Mouse (Mus musculus) monocyte, adult 2 months (primary cell): ENCODE results near the gene Pigh.

Source experiments
- DNase-seq, 2 experiments: peaks; one replicate each; pipeline ENCODE4 v3.0.0; 2022; ENCODE audit warnings: low spot score in 2 of 2, low read depth in 1 of 2

The Pigh gene

DNA sequence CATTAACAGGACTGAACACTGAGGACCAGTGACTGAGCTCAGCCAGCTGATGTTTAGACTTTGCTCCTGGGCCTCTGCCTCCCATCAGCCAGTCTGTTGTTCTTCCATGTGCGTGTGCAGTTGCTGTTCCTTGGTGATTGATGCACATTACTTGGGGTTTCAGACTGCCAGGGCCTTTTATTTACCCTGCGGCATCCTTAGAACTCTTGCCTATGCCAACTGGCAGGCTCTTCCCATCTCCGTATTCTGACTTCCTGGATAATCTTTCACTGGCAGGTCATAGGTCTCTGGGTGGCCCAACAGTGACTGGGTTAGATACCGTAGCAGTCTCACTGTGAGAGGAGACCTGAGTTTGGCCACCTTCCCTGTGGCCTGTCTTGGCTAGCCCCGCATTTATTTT is 21.9 kb downstream of the Pigh start:
- no peak for DNase-seq

- DNase-seq, result no peak
Observed at GRCm38 (mm10) chr12:79066431-79066830, 23.0 kb downstream of the Pigh start.

DNA sequence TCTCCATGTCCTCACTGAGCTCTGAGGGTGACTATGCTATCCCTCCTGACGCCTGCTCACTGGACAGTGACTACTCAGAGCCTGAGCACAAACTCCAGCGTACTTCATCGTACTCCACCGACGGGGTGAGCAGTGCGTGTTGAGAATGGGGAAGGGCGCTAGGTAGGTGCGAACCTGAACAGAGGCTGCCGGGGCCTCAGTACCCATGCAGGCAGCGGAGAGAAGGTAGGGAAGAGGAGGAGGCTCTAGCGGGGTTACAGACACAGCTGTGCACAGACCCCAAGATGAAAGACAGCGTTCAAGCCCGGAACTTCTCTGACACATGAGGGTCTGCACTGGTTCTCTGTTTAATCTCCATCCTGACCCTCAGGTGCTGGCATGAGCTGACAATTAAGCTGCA is 25.0 kb downstream of the Pigh start:
- no peak for DNase-seq

DNA sequence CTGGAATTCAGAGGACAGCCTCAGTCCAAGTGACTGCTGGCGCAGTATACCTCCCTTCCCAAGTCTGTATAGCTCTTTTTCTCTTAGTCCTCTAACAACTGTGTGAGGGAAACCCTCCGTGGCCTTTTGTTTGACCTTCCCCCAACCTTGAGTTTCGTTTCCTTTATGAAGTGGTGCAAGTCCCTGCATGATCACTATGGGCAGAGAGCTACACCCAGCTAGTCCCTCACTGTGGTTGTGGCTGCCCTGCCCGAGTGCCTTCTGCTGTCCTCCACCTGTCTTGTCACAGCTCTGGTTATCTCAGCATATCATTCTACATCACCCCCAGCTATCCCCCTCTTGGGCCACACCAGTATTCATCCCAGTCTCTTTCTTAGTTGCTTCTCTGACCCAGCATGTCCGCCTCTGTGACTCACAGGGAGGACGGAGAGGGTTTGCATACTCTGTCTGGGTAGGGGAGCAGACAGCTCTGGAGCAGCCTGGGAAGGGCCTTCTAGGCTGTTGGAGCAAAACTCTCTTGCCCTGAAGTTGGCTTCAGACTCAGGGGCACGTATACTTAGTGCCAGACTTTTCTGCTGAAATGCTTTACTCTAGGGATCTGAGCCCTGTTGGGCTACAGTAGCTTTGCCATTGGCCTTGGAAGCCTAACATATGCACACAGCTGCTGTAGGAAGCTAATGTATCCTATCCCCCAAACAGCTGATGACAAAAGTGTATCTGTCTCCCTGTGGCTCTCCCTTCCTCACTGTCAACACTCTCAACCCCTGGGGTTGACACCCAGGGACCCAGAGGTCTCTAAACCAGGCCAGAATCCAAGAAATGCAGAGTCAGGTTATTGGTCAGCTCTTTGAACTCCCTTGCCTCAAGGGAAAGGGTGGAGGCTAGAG is 28.4 kb downstream of the Pigh start:
- DNase-seq, result peak; percentile 44 to 59

- no peak for DNase-seq
Observed at GRCm38 (mm10) chr12:79060134-79060533, 29.3 kb downstream of the Pigh start.

DNA sequence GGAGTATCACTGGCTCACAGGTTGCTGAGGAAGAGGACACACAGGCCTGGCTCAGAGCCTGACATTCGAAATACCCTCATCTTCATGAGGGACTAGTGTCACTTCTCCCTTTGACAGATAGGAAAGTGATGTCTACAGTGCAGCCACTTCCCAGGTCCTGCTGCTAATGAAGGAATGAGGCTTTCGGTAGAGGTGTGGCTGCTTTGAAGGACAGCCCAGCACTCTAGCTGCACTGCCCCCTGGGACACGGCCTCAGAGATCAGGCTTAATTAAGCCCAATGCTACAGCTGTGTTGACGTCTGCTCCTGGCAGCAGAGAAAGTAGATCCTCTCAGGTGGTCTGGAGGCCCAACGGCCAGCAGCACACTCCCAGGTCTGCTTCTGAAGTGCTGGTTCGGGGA is 29.9 kb downstream of the Pigh start:
- DNase-seq, result no peak

- DNase-seq, result no peak
Observed at GRCm38 (mm10) chr12:79055276-79055675, 34.2 kb downstream of the Pigh start.

DNA sequence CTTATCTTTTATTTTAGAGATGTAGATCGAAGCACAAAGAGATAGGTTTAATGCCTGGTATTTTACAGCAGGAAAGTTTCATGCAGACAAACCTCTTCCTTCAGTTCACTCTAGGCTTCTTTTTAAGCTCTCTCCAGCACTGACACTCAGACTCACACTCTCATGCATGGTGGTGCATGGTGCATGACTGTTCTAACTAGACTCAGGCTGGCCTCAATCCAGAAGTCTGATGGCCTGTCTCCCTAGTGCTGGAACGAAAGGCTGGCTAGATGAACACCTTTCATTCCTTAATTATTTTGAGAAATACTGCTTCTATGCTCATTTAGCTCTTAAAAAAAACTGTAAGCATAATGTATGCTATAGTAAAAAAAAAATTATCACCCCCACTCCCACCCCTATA is 37.4 kb downstream of the Pigh start:
- DNase-seq, result no peak

DNA sequence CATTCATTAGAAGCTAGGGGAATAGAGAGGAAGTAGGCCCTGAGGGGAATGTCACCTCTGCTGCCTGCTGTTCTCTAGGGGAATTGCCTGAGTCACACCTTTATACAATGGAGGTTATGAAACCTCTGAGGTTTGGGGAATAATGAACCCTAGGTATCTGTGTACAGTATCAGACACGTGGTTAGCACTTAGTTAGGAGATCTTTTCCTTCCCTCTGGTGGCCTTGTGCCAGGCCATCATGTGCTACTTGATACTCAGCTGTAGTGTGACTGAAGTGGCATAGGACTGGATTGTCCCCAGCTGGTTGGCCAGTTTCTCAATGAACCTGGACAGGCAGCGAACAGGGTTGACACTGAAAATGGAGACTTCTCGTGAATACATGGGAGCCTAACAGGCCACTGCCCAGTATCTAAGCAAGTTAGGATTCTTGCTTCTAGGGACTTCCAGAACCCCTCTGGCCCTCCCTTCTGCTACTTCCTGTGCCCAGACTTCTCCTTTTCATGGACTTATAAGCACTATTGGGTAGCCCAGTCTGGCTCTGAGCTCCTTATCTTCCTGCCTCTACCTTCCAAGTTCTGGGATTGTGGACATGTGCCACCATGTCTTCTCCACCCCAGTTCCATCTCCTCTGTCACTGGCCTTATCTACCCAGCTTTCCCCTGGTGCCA is 38.8 kb downstream of the Pigh start:
- DNase-seq, result no peak

- DNase-seq, result no peak
Observed at GRCm38 (mm10) chr12:79049807-79050206, 39.6 kb downstream of the Pigh start.

DNA sequence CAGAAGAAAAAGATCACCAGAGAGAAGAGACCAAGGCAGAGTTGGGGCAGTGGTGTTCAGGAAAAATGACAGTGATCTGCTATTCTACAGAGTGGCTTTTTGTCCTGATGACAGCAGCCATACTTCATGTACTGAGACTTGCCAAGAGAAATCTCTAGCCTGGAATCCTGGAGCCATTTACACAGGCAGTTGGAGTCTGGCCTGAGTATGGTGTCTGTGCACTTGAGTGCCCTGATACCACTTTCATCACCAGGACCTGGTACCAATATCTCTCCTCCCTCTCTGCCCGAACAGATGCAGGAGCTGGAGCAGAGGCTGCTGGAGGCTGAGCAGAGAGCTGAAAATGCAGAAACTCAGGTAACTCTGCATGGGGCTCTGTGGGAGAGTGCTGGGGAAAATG is 40.6 kb downstream of the Pigh start:
- no peak for DNase-seq

DNA sequence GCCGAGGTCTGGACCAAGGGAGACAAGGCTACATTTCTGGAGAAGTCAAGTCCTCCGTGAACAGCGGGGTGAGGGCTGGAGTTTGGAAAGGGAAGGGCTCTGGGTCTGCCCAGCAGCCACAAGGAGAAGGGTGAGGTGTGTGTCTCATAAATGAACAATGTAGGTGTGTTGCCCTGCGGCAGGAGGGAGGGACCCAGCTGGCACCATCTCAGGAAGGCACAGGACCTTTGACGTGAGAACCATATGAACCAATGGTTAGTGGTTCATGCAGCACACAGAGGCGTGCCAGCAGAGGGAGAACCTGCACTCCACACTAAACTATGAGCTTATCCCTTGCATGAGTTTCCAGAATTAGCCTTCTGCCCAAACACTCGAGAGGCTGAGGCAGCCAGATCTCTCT is 42.2 kb downstream of the Pigh start:
- no peak for DNase-seq

DNA sequence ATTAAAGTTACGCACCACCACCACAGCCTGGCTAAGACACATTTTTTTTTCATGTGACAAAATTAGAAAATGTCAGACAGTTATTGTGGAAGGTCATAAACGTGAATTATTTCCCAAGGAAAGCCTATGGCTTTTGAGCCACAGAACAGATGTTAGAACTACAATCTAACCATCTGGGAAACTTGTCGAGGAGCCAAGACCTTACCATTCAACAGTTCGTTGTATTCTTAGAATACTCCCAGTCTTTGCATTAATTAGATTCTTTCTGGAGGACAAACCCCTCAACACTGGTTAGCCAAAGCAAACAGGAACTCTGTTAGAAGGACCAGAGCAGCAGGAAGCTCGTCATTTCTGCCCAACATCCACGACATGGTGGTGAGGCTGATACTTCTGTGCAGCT is 43.3 kb downstream of the Pigh start:
- no peak for DNase-seq

GRCm38 (mm10) chr12:79044668-79045067 is 44.8 kb downstream of the Pigh start:
- DNase-seq, result no peak

GRCm38 (mm10) chr12:79041436-79041835 is 48.0 kb downstream of the Pigh start:
- no peak for DNase-seq

GRCm38 (mm10) chr12:79040201-79040827 is 49.1 kb downstream of the Pigh start:
- DNase-seq, result no peak

DNA sequence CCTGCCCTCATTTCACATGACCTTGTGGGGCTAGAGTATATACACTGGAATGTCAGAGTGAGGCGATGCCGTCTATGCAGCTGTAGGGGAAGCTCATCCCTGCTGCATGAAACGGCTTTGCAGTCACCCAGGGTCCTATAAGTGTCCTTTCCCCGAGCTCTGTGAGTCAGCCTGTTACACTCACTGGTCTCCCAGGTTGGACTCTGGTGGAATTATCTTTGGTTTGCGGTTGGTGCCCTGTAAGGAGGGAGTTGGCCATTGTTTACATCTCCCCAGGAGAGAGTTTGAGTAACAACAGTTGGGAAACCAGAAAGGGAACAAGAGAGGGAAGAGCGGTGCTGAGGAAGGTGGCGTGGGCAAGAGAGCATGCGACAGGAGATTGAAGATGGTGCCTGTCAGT is 49.7 kb downstream of the Pigh start:
- DNase-seq, result no peak

DNA sequence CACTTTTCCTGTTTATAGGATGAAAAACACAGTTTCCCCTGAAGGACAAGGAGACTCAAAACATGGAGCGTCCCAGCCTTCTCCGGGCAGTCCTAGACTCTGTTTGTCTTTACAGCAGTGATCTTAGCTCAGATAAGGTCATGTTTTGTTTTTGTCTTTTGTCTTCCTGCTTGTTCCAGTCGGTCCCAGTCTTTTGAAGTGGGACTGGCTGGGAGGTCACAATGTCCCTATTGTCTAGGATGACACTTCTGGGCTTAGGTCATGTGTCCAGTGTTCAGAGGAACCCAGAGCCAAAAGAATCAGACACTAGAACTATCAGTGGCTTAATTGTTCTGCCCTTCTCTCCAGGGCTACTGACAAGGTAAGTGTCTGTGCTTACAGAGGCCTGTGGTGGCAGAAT is 54.1 kb downstream of the Pigh start:
- DNase-seq, result no peak

DNA sequence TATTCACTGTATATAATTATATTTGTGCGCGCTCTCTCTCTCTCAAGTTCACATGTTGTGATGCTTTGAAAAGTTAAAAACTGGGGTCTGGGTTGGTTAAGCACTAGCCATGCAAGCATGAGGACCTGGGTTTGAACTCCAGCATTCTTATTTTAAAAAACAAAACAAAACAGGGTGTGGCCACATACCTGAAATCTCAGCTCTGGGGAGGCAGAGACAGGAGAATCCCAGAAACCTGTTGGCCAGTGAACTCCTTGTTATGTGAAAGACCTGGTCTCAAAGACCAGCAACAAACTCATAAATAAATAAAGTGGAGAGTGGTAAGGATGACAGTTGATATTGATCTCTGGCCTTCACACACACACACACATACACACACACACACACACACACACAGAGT is 55.1 kb downstream of the Pigh start:
- DNase-seq, result no peak
